Mouse (Mus musculus): ENCODE measurements at regions not wholly inside any gene's neighbourhood (a gene's known extent, or its start where the extent isn't known, plus 50 kb on each side); places are given as distances from the start of the nearest gene placed in this dataset.
A peak's percentile ranks its signal among the peaks of the same experiment; 100 is the strongest.

DNA sequence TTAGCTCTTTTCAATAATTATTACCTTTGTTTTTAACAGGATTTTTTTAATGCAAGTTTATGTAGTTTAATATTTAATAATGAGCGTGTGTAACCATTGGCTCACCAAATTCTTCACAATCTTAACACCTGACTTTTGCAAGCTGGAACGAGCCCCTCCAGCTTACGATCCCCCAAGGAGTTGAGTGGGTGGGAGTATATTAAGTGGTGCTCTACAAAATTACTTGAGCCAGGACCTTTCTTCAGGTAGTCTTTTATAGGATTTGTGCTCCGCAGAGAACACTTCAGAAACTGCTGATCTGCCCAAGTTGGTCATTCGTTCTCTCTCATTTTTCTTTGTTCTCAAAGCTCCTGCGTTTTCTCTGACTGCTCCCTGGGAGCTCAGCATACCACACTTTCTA lies 144.5 kb upstream of the Tab2 start:
- Histone ChIP-seq H3K9ac (no peak overlapping the region), H3K36me3 (no peaks in the 10 kb centered on the region), H3K4me3 (no peak overlapping the region), H3K4me2 (no peak overlapping the region), H3K27ac (replicated peaks) (no peak overlapping the region), H3K9me3 (no peaks in the 10 kb centered on the region), H3K4me1 (replicated peaks) (no peaks in the 10 kb centered on the region), H3K27me3 (no peaks in the 10 kb centered on the region)
- 91% methylated on average over 6 of the region's 6 CpGs for WGBS
- ATAC-seq (ENCODE audit: low FRiP score, low read depth), result no peak

- Histone ChIP-seq H3K36me3 (no peaks in the 10 kb centered on the region), H3K9ac (no peak overlapping the region), H3K9me3 (no peaks in the 10 kb centered on the region), H3K4me3 (no peak overlapping the region), H3K27ac (replicated peaks) (no peak overlapping the region), H3K4me1 (replicated peaks) (no peaks in the 10 kb centered on the region), H3K4me2 (no peak overlapping the region), H3K27me3 (no peaks in the 10 kb centered on the region)
- WGBS, result 15% methylated on average over 2 of the region's 2 CpGs
- no peak for ATAC-seq (ENCODE audit: low FRiP score, low read depth)
Observed at GRCm38 (mm10) chr10:8095924-8096323, 139.9 kb upstream of the Tab2 start.

DNA sequence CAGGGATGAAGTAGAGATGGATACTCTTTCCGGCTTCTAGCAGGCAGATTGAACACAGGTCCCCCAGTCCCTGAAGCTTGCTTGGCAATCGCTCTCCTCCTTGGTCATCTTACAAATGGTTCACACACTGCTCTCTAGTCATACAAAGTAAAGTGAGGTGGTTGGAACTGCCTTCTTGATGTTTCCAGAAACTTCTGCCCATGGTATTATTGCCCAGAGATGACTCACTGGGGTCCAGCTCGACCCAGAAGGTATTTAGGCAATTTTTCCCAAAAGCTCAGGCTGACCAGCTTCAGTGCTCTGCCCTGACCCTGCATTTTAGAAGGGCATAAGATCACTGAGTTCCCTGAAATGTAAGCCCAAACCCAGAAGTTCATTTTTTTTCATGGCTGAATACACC lies 139.2 kb upstream of the Tab2 start:
- 85% methylated on average over 3 of the region's 3 CpGs for WGBS
- H3K9ac ChIP-seq, result no peak overlapping the region
- H3K27ac ChIP-seq (replicated peaks), result no peak overlapping the region
- H3K36me3 ChIP-seq, result no peaks in the 10 kb centered on the region
- no peak overlapping the region for H3K4me3 ChIP-seq
- H3K4me2 ChIP-seq, result no peak overlapping the region
- no peaks in the 10 kb centered on the region for H3K4me1 ChIP-seq (replicated peaks)
- H3K9me3 ChIP-seq, result no peaks in the 10 kb centered on the region
- ATAC-seq (ENCODE audit: low FRiP score, low read depth), result no peak
- H3K27me3 ChIP-seq, result no peaks in the 10 kb centered on the region

- Histone ChIP-seq H3K9me3 (no peaks in the 10 kb centered on the region), H3K4me3 (no peak overlapping the region), H3K4me1 (replicated peaks) (0 out of 2 replicates have a peak, but pooled peaks cover 7% of the 10 kb centered on the region), H3K4me2 (no peak overlapping the region), H3K36me3 (no peaks in the 10 kb centered on the region), H3K27ac (replicated peaks) (no peak overlapping the region), H3K27me3 (no peaks in the 10 kb centered on the region), H3K9ac (no peak overlapping the region)
- ATAC-seq (ENCODE audit: low FRiP score, low read depth), result peak; percentile 38; the same call in 1 of the 2 replicates
- WGBS, result 48% methylated on average over 8 of the region's 8 CpGs
Observed at GRCm38 (mm10) chr10:8091871-8092552, 136.0 kb upstream of the Tab2 start.

GRCm38 (mm10) chr10:8089296-8089695 lies 133.3 kb upstream of the Tab2 start:
- ATAC-seq (ENCODE audit: low FRiP score, low read depth), result peak; percentile 76
- Histone ChIP-seq H3K9ac (no peak overlapping the region), H3K9me3 (no peaks in the 10 kb centered on the region), H3K4me1 (replicated peaks) (0 out of 2 replicates have a peak, but pooled peaks cover 7% of the 10 kb centered on the region), H3K36me3 (no peaks in the 10 kb centered on the region), H3K27ac (replicated peaks) (no peak overlapping the region), H3K4me3 (no peak overlapping the region), H3K4me2 (no peak overlapping the region), H3K27me3 (no peaks in the 10 kb centered on the region)
- 9% methylated on average over 9 of the region's 9 CpGs for WGBS

DNA sequence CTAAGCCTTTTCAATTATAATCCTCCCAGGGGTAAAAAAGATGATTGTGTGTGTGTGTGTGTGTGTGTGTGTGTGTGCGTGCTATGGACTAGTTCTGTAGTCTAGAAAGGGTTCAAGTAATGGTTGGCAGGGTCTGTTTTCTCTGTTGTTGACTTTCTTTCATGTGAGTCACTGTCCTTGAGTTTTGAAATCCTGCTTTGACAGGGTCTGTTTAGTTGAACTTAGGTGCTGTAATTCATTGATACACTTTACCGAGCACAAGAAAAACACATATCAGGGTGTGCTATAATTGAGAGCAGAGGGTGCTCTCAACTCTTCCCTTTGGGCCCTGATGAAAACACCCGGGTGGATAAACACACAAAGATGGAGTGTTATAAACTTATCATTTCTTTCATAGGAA lies 132.7 kb upstream of the Tab2 start:
- no peak overlapping the region for H3K27ac ChIP-seq (replicated peaks)
- H3K4me2 ChIP-seq, result no peak overlapping the region
- H3K4me1 ChIP-seq (replicated peaks), result 0 out of 2 replicates have a peak, but pooled peaks cover 7% of the 10 kb centered on the region
- 72% methylated on average over 3 of the region's 3 CpGs for WGBS
- no peaks in the 10 kb centered on the region for H3K36me3 ChIP-seq
- H3K9me3 ChIP-seq, result no peaks in the 10 kb centered on the region
- ATAC-seq (ENCODE audit: low FRiP score, low read depth), result no peak
- no peak overlapping the region for H3K4me3 ChIP-seq
- H3K27me3 ChIP-seq, result no peaks in the 10 kb centered on the region
- no peak overlapping the region for H3K9ac ChIP-seq

DNA sequence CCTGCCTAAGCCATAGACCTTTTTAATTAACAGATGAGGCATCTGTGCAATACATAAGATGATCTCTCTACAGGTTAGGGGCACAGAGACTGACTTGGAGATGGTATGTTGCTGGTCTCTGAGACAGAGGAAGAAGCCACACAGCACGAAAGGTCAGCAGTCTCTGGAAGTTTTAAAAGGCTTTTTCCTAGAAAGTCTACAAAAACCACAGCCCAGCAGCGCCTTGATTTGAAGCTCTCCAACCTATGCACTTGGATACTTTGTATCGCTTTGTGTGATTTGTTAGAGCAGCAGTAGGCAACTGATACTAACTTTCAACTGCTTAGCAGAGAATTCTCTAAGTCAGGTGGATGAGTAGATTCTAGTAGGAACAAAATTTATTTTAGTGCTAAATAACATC lies 132.3 kb upstream of the Tab2 start:
- Histone ChIP-seq H3K27me3 (no peaks in the 10 kb centered on the region), H3K4me2 (no peak overlapping the region), H3K4me1 (replicated peaks) (0 out of 2 replicates have a peak, but pooled peaks cover 7% of the 10 kb centered on the region), H3K36me3 (no peaks in the 10 kb centered on the region), H3K9ac (no peak overlapping the region), H3K4me3 (no peak overlapping the region), H3K27ac (replicated peaks) (no peak overlapping the region), H3K9me3 (no peaks in the 10 kb centered on the region)
- 94% methylated on average over 3 of the region's 3 CpGs for WGBS
- ATAC-seq (ENCODE audit: low FRiP score, low read depth), result no peak

- Histone ChIP-seq H3K4me3 (no peak overlapping the region), H3K9ac (no peak overlapping the region), H3K9me3 (no peaks in the 10 kb centered on the region), H3K27ac (replicated peaks) (no peak overlapping the region), H3K4me1 (replicated peaks) (0 out of 2 replicates have a peak, but pooled peaks cover 7% of the 10 kb centered on the region), H3K4me2 (no peak overlapping the region), H3K27me3 (no peaks in the 10 kb centered on the region), H3K36me3 (no peaks in the 10 kb centered on the region)
- WGBS, result 41% methylated on average over 2 of the region's 2 CpGs
- ATAC-seq (ENCODE audit: low FRiP score, low read depth), result no peak
Observed at GRCm38 (mm10) chr10:8087106-8087505, 131.1 kb upstream of the Tab2 start.

- WGBS, result 82% methylated on average over 4 of the region's 4 CpGs
- H3K36me3 ChIP-seq, result no peaks in the 10 kb centered on the region
- H3K27ac ChIP-seq (replicated peaks), result no peak overlapping the region
- no peak for ATAC-seq (ENCODE audit: low FRiP score, low read depth)
- H3K4me3 ChIP-seq, result no peak overlapping the region
- H3K27me3 ChIP-seq, result no peaks in the 10 kb centered on the region
- H3K4me1 ChIP-seq (replicated peaks), result 0 out of 2 replicates have a peak, but pooled peaks cover 7% of the 10 kb centered on the region
- no peak overlapping the region for H3K4me2 ChIP-seq
- H3K9ac ChIP-seq, result no peak overlapping the region
- H3K9me3 ChIP-seq, result no peaks in the 10 kb centered on the region
Observed at GRCm38 (mm10) chr10:8086442-8086841, 130.4 kb upstream of the Tab2 start.

- Histone ChIP-seq H3K4me1 (replicated peaks) (no peaks in the 10 kb centered on the region), H3K4me3 (no peak overlapping the region), H3K27ac (replicated peaks) (no peak overlapping the region), H3K4me2 (no peak overlapping the region), H3K9ac (no peak overlapping the region), H3K9me3 (no peaks in the 10 kb centered on the region), H3K27me3 (no peaks in the 10 kb centered on the region), H3K36me3 (no peaks in the 10 kb centered on the region)
- ATAC-seq (ENCODE audit: low FRiP score, low read depth), result no peak
- WGBS, result 81% methylated on average over 8 of the region's 8 CpGs
Observed at GRCm38 (mm10) chr10:8077904-8078811, 122.1 kb upstream of the Tab2 start.

- Histone ChIP-seq H3K27me3 (no peaks in the 10 kb centered on the region), H3K4me2 (no peak overlapping the region), H3K27ac (replicated peaks) (no peak overlapping the region), H3K36me3 (no peaks in the 10 kb centered on the region), H3K9ac (no peak overlapping the region), H3K9me3 (no peaks in the 10 kb centered on the region), H3K4me3 (no peak overlapping the region), H3K4me1 (replicated peaks) (no peaks in the 10 kb centered on the region)
- WGBS, result 90% methylated on average over 1 of the region's 1 CpGs
- no peak for ATAC-seq (ENCODE audit: low FRiP score, low read depth)
Observed at GRCm38 (mm10) chr10:8072463-8072862, 116.4 kb upstream of the Tab2 start.

- WGBS, result 81% methylated on average over 3 of the region's 3 CpGs
- no peaks in the 10 kb centered on the region for H3K4me1 ChIP-seq (replicated peaks)
- no peaks in the 10 kb centered on the region for H3K36me3 ChIP-seq
- no peaks in the 10 kb centered on the region for H3K9me3 ChIP-seq
- no peak overlapping the region for H3K4me3 ChIP-seq
- no peak for ATAC-seq (ENCODE audit: low FRiP score, low read depth)
- no peak overlapping the region for H3K27ac ChIP-seq (replicated peaks)
- H3K4me2 ChIP-seq, result no peak overlapping the region
- H3K9ac ChIP-seq, result no peak overlapping the region
- H3K27me3 ChIP-seq, result no peaks in the 10 kb centered on the region
Observed at GRCm38 (mm10) chr10:8071858-8072257, 115.8 kb upstream of the Tab2 start.

Measured in hindbrain, embryonic 15.5 days (tissue).